ENCODE assay signal across 8 mouse cellular contexts in the genomic region with DNA sequence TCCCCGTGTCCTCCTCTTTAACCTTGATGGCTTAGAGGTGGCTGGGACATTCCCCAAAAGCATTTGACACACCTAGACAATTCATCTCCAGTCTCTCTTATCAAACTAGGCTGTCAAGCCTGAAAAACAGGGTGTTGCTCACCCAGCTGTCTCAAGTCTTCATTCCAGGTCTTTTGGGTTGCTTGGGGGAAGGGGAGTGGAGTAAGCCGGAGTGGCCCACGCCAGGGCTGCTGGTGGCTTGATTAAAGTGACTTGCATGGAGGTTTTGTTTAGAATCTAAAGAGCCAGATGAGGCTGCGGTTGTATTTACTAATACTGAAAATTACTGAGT.
DNase-seq lines count a peak whose midpoint lies in the region; ATAC-seq and TF ChIP-seq lines count a peak whose summit lies in the region.

No protein-coding gene starts in this region.

- peak; percentile 54; the same call in 1 of the 2 replicates for TF ChIP-seq EP300 in lung, postnatal 0 days (IDR thresholded peaks at IDR 0.05)

- H3K4me2 ChIP-seq in lung, postnatal 0 days (replicated peaks; ENCODE audit: low read depth, low read length) = peak overlapping the region; percentile 59
- H3K4me2 ChIP-seq in forebrain, embryonic 15.5 days (replicated peaks) = peak overlapping the region; percentile 49; the same call in 1 of the 2 replicates
- peak overlapping the region; percentile 51 for H3K4me2 ChIP-seq in limb, embryonic 15.5 days
- peak overlapping the region; percentile 41 for H3K4me2 ChIP-seq in stomach, embryonic 14.5 days (replicated peaks; ENCODE audit: low read depth, low read length)

- no peak overlapping the region for H3K9ac ChIP-seq in lung, postnatal 0 days (replicated peaks; ENCODE audit: low read depth)
- no peak overlapping the region for H3K9ac ChIP-seq in forebrain, embryonic 15.5 days (replicated peaks)
- H3K9ac ChIP-seq in limb, embryonic 15.5 days = no peak overlapping the region
- no peak overlapping the region for H3K9ac ChIP-seq in stomach, embryonic 14.5 days (replicated peaks; ENCODE audit: low read depth, low read length)

- no peak for TF ChIP-seq CTCF in lung, postnatal 0 days (IDR thresholded peaks at IDR 0.05)

- 8% methylated on average over 4 of the region's 4 CpGs for WGBS in lung, postnatal 0 days
- 6% methylated on average over 4 of the region's 4 CpGs for WGBS in forebrain, embryonic 15.5 days
- WGBS in limb, embryonic 15.5 days = 16% methylated on average over 4 of the region's 4 CpGs
- WGBS in stomach, embryonic 14.5 days = 24% methylated on average over 4 of the region's 4 CpGs

- H3K4me3 ChIP-seq in lung, postnatal 0 days (ENCODE audit: low read depth, low read length) = peak overlapping the region; percentile 37
- no peak overlapping the region for H3K4me3 ChIP-seq in forebrain, embryonic 15.5 days
- peak overlapping the region; percentile 39 for H3K4me3 ChIP-seq in limb, embryonic 15.5 days
- H3K4me3 ChIP-seq in stomach, embryonic 14.5 days (ENCODE audit: low read depth, low read length) = peak overlapping the region; percentile 25; the same call in 1 of the 2 replicates

- DNase-seq in lung, postnatal 0 days (ENCODE audit: low spot score) = peak; percentile 61
- no peak for DNase-seq in lung, postnatal 25 days (ENCODE audit: low spot score)
- no peak for DNase-seq in frontal cortex, postnatal 25 days (ENCODE audit: low spot score in 2 of 2)
- DNase-seq in kidney, postnatal 25 days = no peak

- peak overlapping the region; percentile 66; the same call in 1 of the 2 replicates for H3K27ac ChIP-seq in lung, postnatal 0 days (ENCODE audit: low read length)
- H3K27ac ChIP-seq in forebrain, embryonic 15.5 days (replicated peaks) = no peak overlapping the region
- H3K27ac ChIP-seq in limb, embryonic 15.5 days = peak overlapping the region; percentile 5; the same call in 1 of the 2 replicates
- peak overlapping the region; percentile 48; the same call in 1 of the 2 replicates for H3K27ac ChIP-seq in stomach, embryonic 14.5 days (ENCODE audit: low read length)

- H3K36me3 ChIP-seq in lung, postnatal 0 days (ENCODE audit: insufficient read depth, low read length) = no peaks in the 10 kb centered on the region
- no peaks in the 10 kb centered on the region for H3K36me3 ChIP-seq in forebrain, embryonic 15.5 days
- no peaks in the 10 kb centered on the region for H3K36me3 ChIP-seq in limb, embryonic 15.5 days
- no peaks in the 10 kb centered on the region for H3K36me3 ChIP-seq in stomach, embryonic 14.5 days (ENCODE audit: control insufficient read depth, insufficient read depth, low read length)

- H3K27me3 ChIP-seq in lung, postnatal 0 days (replicated peaks; ENCODE audit: insufficient read depth, low read length) = no peaks in the 10 kb centered on the region
- H3K27me3 ChIP-seq in forebrain, embryonic 15.5 days = no peaks in the 10 kb centered on the region
- H3K27me3 ChIP-seq in limb, embryonic 15.5 days = no peaks in the 10 kb centered on the region
- no peaks in the 10 kb centered on the region for H3K27me3 ChIP-seq in stomach, embryonic 14.5 days (ENCODE audit: control insufficient read depth, insufficient read depth, low read length)

- peak; percentile 46 for ATAC-seq in lung, postnatal 0 days
- peak; percentile 15; the same call in 1 of the 2 replicates for ATAC-seq in forebrain, embryonic 15.5 days (replicated peaks)
- no peak for ATAC-seq in limb, embryonic 15.5 days (ENCODE audit: insufficient number of reproducible peaks, low FRiP score, low TSS enrichment, low read depth)
- no peak for ATAC-seq in stomach, embryonic 14.5 days (ENCODE audit: insufficient number of reproducible peaks, insufficient read depth, low FRiP score, low read depth)
- no peak for ATAC-seq in inflammation-experienced regulatory T-cells, adult 6 months

- H3K4me1 ChIP-seq in lung, postnatal 0 days (ENCODE audit: insufficient read depth, low read depth, low read length) = peaks cover 22% of the 10 kb centered on the region
- peaks cover 28% of the 10 kb centered on the region for H3K4me1 ChIP-seq in forebrain, embryonic 15.5 days
- H3K4me1 ChIP-seq in limb, embryonic 15.5 days = peaks cover 47% of the 10 kb centered on the region
- peaks cover 28% of the 10 kb centered on the region for H3K4me1 ChIP-seq in stomach, embryonic 14.5 days (ENCODE audit: control insufficient read depth, insufficient read depth, low read length)

- no peaks in the 10 kb centered on the region for H3K9me3 ChIP-seq in lung, postnatal 0 days (ENCODE audit: low read length)
- H3K9me3 ChIP-seq in forebrain, embryonic 15.5 days = no peaks in the 10 kb centered on the region
- no peaks in the 10 kb centered on the region for H3K9me3 ChIP-seq in limb, embryonic 15.5 days
- H3K9me3 ChIP-seq in stomach, embryonic 14.5 days (ENCODE audit: control insufficient read depth, low read depth, low read length) = no peaks in the 10 kb centered on the region

Comparison
In these comparisons a context has a peak if more than half of its experiments do, and no peak if none do; other contexts are left out.
1. ATAC-seq: peak in lung, postnatal 0 days (single experiment) and forebrain, embryonic 15.5 days (single experiment); none in limb, embryonic 15.5 days (single experiment), stomach, embryonic 14.5 days (single experiment) and inflammation-experienced regulatory T-cells, adult 6 months (single experiment).
2. Peak in every context shown above with its lines, with median percentiles within 50 percentile points of each other: H3K4me2 ChIP-seq.